Mouse (Mus musculus): ENCODE measurements around the gene Alpk1. TPM values are rescaled to one million over a fixed set of nuclear protein-coding genes. Genes with fewer than 3 reads are reported as not detected.
A peak's percentile ranks its signal among the peaks of the same experiment; 100 is the strongest.

Gene Alpk1
- polyA plus RNA-seq, 2 experiments: 1.5 to 3.0 TPM

DNA sequence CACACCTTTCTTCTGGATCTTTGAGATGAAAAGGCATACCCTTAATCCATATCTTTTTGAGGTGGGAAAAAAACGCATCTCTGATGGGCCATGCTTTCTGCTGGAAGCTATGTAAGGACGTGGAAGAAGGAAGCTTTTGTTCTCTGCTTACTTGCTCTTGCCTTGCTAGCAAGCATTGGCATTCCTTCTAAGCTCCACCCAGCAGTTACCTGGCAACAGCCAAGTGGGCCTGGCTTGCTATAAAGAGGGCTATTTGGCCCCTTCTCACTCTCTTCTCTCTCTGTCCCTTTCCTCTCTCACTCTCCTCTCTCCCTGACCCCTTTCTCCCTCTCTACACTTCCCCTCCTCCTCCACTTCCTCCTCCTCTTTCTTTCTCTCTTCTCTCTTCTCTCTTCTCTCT is 63.6 kb downstream of the Alpk1 start:
- peak; percentile 12 for DNase-seq (ENCODE audit: low spot score)
- 20% methylated on average over 2 of the region's 2 CpGs for WGBS

DNA sequence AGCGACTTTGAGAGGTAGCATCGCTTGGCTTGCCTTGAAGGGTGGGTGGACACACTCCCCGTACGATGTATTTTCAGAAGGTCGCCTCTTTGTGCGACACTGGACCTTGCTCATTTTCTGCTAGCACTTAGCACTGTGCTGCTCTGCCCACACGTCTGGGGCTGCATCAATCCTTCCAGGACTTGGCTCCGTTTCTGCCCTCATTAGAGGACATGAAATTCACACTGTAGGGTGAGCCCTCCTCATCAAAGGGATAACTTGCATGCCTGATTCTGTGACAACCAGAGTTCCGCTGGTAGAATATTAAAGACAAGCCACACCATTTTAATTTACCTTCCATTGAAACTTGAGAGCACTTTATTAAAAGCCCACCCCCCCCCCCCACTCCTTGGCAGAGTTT is 67.2 kb downstream of the Alpk1 start:
- H3K4me1 ChIP-seq (ENCODE audit: control insufficient read depth, insufficient read depth, low read length): peaks cover 4% of the 10 kb centered on the region; the same call in 1 of the 2 replicates
- H3K4me3 ChIP-seq (replicated peaks; ENCODE audit: low read length): no peak overlapping the region
- no peak overlapping the region for H3K9ac ChIP-seq (ENCODE audit: low read depth, low read length, severe bottlenecking)
- H3K9me3 ChIP-seq (ENCODE audit: control insufficient read depth, low read length): no peaks in the 10 kb centered on the region
- DNase-seq (ENCODE audit: low spot score): no peak
- no peak overlapping the region for H3K4me2 ChIP-seq (replicated peaks; ENCODE audit: low read depth, low read length, severe bottlenecking)
- no peaks in the 10 kb centered on the region for H3K36me3 ChIP-seq (ENCODE audit: control insufficient read depth, insufficient read depth, low read length)
- no peak for TF ChIP-seq POLR2A (IDR thresholded peaks at IDR 0.05; ENCODE audit: borderline replicate concordance, extremely low read depth, insufficient read depth, insufficient read length)
- no peak for ATAC-seq (ENCODE audit: low FRiP score, low read depth)
- H3K27me3 ChIP-seq (ENCODE audit: control insufficient read depth, insufficient read depth, low read length): no peaks in the 10 kb centered on the region
- H3K27ac ChIP-seq (replicated peaks; ENCODE audit: low read depth, low read length): no peak overlapping the region
- WGBS: 37% methylated on average over 9 of the region's 9 CpGs

More for the DNA sequence above, 63.6 kb downstream of the Alpk1 start:
- Histone ChIP-seq H3K27ac (replicated peaks; ENCODE audit: low read depth, low read length) (no peak overlapping the region), H3K4me3 (replicated peaks; ENCODE audit: low read length) (no peak overlapping the region), H3K9ac (ENCODE audit: low read depth, low read length, severe bottlenecking) (no peak overlapping the region), H3K4me2 (replicated peaks; ENCODE audit: low read depth, low read length, severe bottlenecking) (no peak overlapping the region), H3K4me1 (ENCODE audit: control insufficient read depth, insufficient read depth, low read length) (peaks cover 4% of the 10 kb centered on the region), H3K36me3 (ENCODE audit: control insufficient read depth, insufficient read depth, low read length) (no peaks in the 10 kb centered on the region), H3K27me3 (ENCODE audit: control insufficient read depth, insufficient read depth, low read length) (no peaks in the 10 kb centered on the region), H3K9me3 (ENCODE audit: control insufficient read depth, low read length) (no peaks in the 10 kb centered on the region)
- ATAC-seq (ENCODE audit: low FRiP score, low read depth): no peak
- no peak for TF ChIP-seq POLR2A (IDR thresholded peaks at IDR 0.05; ENCODE audit: borderline replicate concordance, extremely low read depth, insufficient read depth, insufficient read length)

DNA sequence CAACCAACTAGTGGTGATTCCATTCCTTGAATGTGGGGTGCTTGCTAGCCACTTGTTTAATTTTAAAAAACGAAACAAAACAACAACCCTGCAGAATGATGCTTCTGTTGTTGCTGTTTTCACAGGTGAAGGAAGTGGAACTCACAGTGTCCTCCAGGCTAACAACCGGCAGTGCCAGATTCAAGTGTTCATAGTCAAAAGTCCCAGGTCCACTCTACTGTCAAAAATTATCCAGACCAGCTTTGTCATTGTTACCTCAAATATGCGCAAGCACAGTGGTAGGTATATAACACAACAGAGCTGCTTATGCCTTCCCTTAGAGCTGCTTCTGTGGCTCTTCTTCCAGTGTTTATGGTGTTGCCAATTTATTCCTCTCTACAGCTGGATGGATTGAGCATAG is 68.8 kb downstream of the Alpk1 start:
- TF ChIP-seq POLR2A (IDR thresholded peaks at IDR 0.05; ENCODE audit: borderline replicate concordance, extremely low read depth, insufficient read depth, insufficient read length): no peak
- H3K36me3 ChIP-seq (ENCODE audit: control insufficient read depth, insufficient read depth, low read length): no peaks in the 10 kb centered on the region
- H3K4me3 ChIP-seq (replicated peaks; ENCODE audit: low read length): no peak overlapping the region
- H3K9me3 ChIP-seq (ENCODE audit: control insufficient read depth, low read length): no peaks in the 10 kb centered on the region
- no peak overlapping the region for H3K9ac ChIP-seq (ENCODE audit: low read depth, low read length, severe bottlenecking)
- no peak overlapping the region for H3K4me2 ChIP-seq (replicated peaks; ENCODE audit: low read depth, low read length, severe bottlenecking)
- 82% methylated on average over 3 of the region's 3 CpGs for WGBS
- H3K4me1 ChIP-seq (ENCODE audit: control insufficient read depth, insufficient read depth, low read length): peaks cover 4% of the 10 kb centered on the region; the same call in 1 of the 2 replicates
- H3K27me3 ChIP-seq (ENCODE audit: control insufficient read depth, insufficient read depth, low read length): no peaks in the 10 kb centered on the region
- no peak overlapping the region for H3K27ac ChIP-seq (replicated peaks; ENCODE audit: low read depth, low read length)
- ATAC-seq (ENCODE audit: low FRiP score, low read depth) (no peak), DNase-seq (ENCODE audit: low spot score) (no peak)

DNA sequence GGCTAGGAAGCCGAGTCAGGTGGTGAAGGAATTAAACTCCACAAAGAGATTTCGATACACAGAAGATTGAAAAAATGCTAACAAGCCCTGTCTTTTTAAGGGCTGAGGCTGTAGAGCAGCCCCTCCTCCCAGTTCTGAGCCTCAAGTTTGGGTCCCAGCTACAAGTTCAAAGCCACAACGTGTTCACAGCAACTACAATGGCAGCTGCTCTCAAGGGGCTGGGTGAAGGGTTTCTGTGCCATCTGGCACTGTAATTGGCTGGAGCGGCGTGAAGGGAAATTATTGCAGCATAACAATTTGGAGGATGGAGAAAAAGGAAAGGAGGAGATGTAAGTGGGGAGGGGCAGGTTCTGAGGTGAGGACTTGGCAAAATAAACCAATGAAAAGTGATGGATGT is 73.2 kb downstream of the Alpk1 start:
- Histone ChIP-seq H3K4me2 (replicated peaks; ENCODE audit: low read depth, low read length, severe bottlenecking) (no peak overlapping the region), H3K4me3 (replicated peaks; ENCODE audit: low read length) (no peak overlapping the region), H3K9ac (ENCODE audit: low read depth, low read length, severe bottlenecking) (no peak overlapping the region), H3K4me1 (ENCODE audit: control insufficient read depth, insufficient read depth, low read length) (0 out of 2 replicates have a peak, but pooled peaks cover 7% of the 10 kb centered on the region), H3K9me3 (ENCODE audit: control insufficient read depth, low read length) (no peaks in the 10 kb centered on the region), H3K27me3 (ENCODE audit: control insufficient read depth, insufficient read depth, low read length) (no peaks in the 10 kb centered on the region), H3K36me3 (ENCODE audit: control insufficient read depth, insufficient read depth, low read length) (no peaks in the 10 kb centered on the region), H3K27ac (replicated peaks; ENCODE audit: low read depth, low read length) (no peak overlapping the region)
- no peak for DNase-seq (ENCODE audit: low spot score)
- WGBS: 68% methylated on average over 5 of the region's 5 CpGs
- no peak for ATAC-seq (ENCODE audit: low FRiP score, low read depth)
- no peak for TF ChIP-seq POLR2A (IDR thresholded peaks at IDR 0.05; ENCODE audit: borderline replicate concordance, extremely low read depth, insufficient read depth, insufficient read length)

DNA sequence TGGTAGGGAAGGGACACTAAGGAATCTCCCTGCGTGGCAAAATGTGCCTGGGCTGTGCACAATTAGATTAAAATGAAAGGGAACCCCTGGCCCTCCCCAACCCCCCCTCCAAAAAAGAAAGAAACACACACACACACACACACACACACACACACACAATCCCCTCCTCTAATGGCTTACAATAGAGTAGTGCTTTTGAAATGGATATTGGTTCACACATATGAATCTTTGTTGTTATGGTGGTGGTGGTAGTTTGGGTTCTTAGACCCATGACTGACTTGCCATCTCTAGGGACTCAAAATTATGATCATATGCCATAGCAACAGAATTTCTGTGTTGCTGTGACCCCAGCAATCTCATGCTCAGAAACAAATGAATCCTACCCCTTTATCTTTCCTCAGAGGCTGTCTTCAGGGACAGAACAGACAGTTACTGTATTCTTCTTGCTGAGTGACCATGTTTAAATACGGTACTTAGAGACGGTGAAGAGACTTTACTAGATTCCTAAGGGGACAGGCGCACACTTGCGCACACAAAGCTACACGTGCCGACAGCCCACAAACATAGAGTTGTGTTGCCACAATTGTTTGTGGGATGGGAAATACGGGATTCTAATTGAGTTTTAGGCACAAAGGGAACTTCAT is 73.8 kb downstream of the Alpk1 start:
- WGBS: 76% methylated on average over 8 of the region's 8 CpGs
- TF ChIP-seq POLR2A (IDR thresholded peaks at IDR 0.05; ENCODE audit: borderline replicate concordance, extremely low read depth, insufficient read depth, insufficient read length): no peak
- ATAC-seq (ENCODE audit: low FRiP score, low read depth): no peak
- no peaks in the 10 kb centered on the region for H3K27me3 ChIP-seq (ENCODE audit: control insufficient read depth, insufficient read depth, low read length)
- H3K4me2 ChIP-seq (replicated peaks; ENCODE audit: low read depth, low read length, severe bottlenecking): peak overlapping the region; percentile 49
- H3K4me3 ChIP-seq (replicated peaks; ENCODE audit: low read length): 0 out of 2 replicates have a peak overlapping the region, but pooled peaks have one; percentile 20
- H3K36me3 ChIP-seq (ENCODE audit: control insufficient read depth, insufficient read depth, low read length): no peaks in the 10 kb centered on the region
- H3K9me3 ChIP-seq (ENCODE audit: control insufficient read depth, low read length): no peaks in the 10 kb centered on the region
- H3K4me1 ChIP-seq (ENCODE audit: control insufficient read depth, insufficient read depth, low read length): 0 out of 2 replicates have a peak, but pooled peaks cover 7% of the 10 kb centered on the region
- no peak for DNase-seq (ENCODE audit: low spot score)
- 0 out of 2 replicates have a peak overlapping the region, but pooled peaks have one; percentile 6 for H3K9ac ChIP-seq (ENCODE audit: low read depth, low read length, severe bottlenecking)
- no peak overlapping the region for H3K27ac ChIP-seq (replicated peaks; ENCODE audit: low read depth, low read length)
